Mouse (Mus musculus): ENCODE data around the gene Olfr1014.

DNA sequence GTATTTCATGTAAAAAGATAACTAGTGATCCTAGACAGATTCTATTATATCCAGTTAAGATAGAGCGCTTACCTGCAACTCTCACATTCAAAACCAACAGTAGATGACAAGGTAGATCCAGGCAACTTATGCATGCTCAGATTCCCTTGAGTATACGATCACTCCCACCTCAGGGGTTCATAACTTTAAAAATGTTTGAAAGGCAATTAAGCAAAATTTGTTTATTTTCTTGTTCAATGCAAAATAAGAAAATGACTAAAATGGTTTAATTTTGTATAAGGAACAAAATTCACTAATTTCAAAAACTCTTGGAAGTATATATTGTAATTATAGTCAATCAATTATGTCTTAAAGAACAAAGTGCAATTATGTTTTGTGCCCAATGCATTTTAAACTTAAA lies 29.9 kb downstream of the Olfr1014 start, which contains the start of gene Olfr1016:
- TF ChIP-seq CTCF (conservative IDR thresholded peaks at IDR 0.05; ENCODE audit: low read length) (no peak), POU5F1 (IDR thresholded peaks at IDR 0.05; ENCODE audit: borderline replicate concordance, low read length) (no peak)
